Mouse (Mus musculus): ENCODE data around the gene Foxa1.

Gene Foxa1

GRCm38 (mm10) chr12:57539551-57539985 lies 7.1 kb downstream of the Foxa1 start:
- DNase-seq = peak in 1 of 2 experiments; percentile 32

- DNase-seq = peak; percentile 28 to 48
Measured at GRCm38 (mm10) chr12:57538588-57539550, 7.8 kb downstream of the Foxa1 start.

GRCm38 (mm10) chr12:57537791-57538587 lies 8.7 kb downstream of the Foxa1 start:
- DNase-seq = peak in 1 of 2 experiments; percentile 9

GRCm38 (mm10) chr12:57536909-57537670 lies 9.6 kb downstream of the Foxa1 start:
- no peak for DNase-seq

GRCm38 (mm10) chr12:57536056-57536908 lies 10.4 kb downstream of the Foxa1 start:
- DNase-seq = no peak

GRCm38 (mm10) chr12:57534879-57535611 lies 11.7 kb downstream of the Foxa1 start:
- peak in 1 of 2 experiments; percentile 7 for DNase-seq

GRCm38 (mm10) chr12:57534517-57534878 lies 12.2 kb downstream of the Foxa1 start:
- no peak for DNase-seq

- no peak for DNase-seq
Measured at GRCm38 (mm10) chr12:57530474-57530873, 16.2 kb downstream of the Foxa1 start.

GRCm38 (mm10) chr12:57528335-57528734 lies 18.4 kb downstream of the Foxa1 start:
- no peak for DNase-seq

GRCm38 (mm10) chr12:57515702-57516377 lies 30.9 kb downstream of the Foxa1 start:
- DNase-seq = no peak

GRCm38 (mm10) chr12:57514552-57514951 lies 32.2 kb downstream of the Foxa1 start:
- no peak for DNase-seq

- DNase-seq = no peak
Measured at GRCm38 (mm10) chr12:57511560-57511959, 35.2 kb downstream of the Foxa1 start.

- no peak for DNase-seq
Measured at GRCm38 (mm10) chr12:57511127-57511526, 35.6 kb downstream of the Foxa1 start.

GRCm38 (mm10) chr12:57509726-57510125 lies 37.0 kb downstream of the Foxa1 start:
- DNase-seq = no peak

GRCm38 (mm10) chr12:57508938-57509337 lies 37.8 kb downstream of the Foxa1 start:
- no peak for DNase-seq

- DNase-seq = no peak
Measured at GRCm38 (mm10) chr12:57505329-57505728, 41.4 kb downstream of the Foxa1 start.

GRCm38 (mm10) chr12:57500246-57500645 lies 46.5 kb downstream of the Foxa1 start:
- DNase-seq = no peak

- peak in 1 of 2 experiments; percentile 2 for DNase-seq
Measured at GRCm38 (mm10) chr12:57496347-57497119, 50.2 kb downstream of the Foxa1 start.

Data from kidney, postnatal 36 days (tissue).